In the genomic region with DNA sequence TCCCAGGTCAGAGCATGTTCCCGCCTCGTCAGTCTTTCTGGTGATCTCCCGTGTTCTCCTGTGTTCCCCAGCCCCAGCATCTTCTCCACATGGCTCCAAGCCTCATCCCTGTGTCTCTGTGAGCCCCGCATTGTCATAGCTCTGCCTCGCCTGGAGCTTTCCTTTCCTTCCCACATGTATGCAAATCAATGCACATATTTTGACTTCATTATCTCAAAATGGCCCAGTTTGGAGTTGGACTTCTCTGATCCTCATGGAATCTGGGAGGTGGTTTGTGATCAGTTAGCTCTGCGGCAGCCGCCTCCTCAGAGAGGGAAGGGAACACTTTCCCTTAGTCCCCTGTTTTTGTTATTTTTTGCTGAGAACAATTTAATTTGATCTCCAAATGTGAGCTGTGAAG, we compare ENCODE assay signal across 23 mouse cellular contexts.
A peak's percentile ranks its signal among the peaks of the same experiment; 100 is the strongest.
DNase-seq lines count a peak whose midpoint lies in the region; ATAC-seq and TF ChIP-seq lines count a peak whose summit lies in the region.
"Had no signal": no experiment of that assay in that cellular context is flagged by ENCODE, and none has a peak within 500 bp of the region (broad histone marks: within the 10 kb centered on the region; RNA-seq: fewer than 3 reads in every experiment).

No protein-coding gene starts in this region.

- H3K27ac ChIP-seq in cortical plate, adult 2 months (ENCODE audit: insufficient read depth, low read length) = 0 out of 2 replicates have a peak overlapping the region, but pooled peaks have one; percentile 4
- H3K27ac ChIP-seq: embryonic facial prominence, embryonic 13.5 days; forebrain, embryonic 13.5 days; heart, embryonic 15.5 days; hindbrain, embryonic 13.5 days; limb, embryonic 15.5 days; liver, embryonic 14.5 days had no signal

- DNase-seq in layer of hippocampus, adult 18-20 months (ENCODE audit: low spot score in 2 of 2) = peak; percentile 44 to 75
- DNase-seq in layer of hippocampus, postnatal 10 days (ENCODE audit: low spot score in 2 of 2) = no peak
- peak; percentile 38 to 61 for DNase-seq in left cerebral cortex, adult 18-20 months (ENCODE audit: low spot score in 2 of 2)
- DNase-seq in right cerebral cortex, postnatal 25 days = peak; percentile 41
- DNase-seq in lung, postnatal 4 days = no peak
- DNase-seq: cerebellum, adult 11-12 months; cerebellum, postnatal 14 days; heart, postnatal 36 days; kidney, adult 11 months; kidney, postnatal 4 days; lung, embryonic 14.5 days; midbrain, embryonic 14.5 days; thymus, postnatal 14 days had no signal

- TF ChIP-seq POLR2A in cortical plate, adult 2 months (IDR thresholded peaks at IDR 0.05; ENCODE audit: extremely low read depth, insufficient read depth, low read length) = no peak

- no peak overlapping the region for H3K4me3 ChIP-seq in cortical plate, adult 2 months (ENCODE audit: insufficient read depth, low read length)
- H3K4me3 ChIP-seq: embryonic facial prominence, embryonic 13.5 days; erythroblast, embryonic 14.5 days; forebrain, embryonic 13.5 days; heart, embryonic 15.5 days; hindbrain, embryonic 13.5 days; limb, embryonic 15.5 days had no signal

- H3K4me1 ChIP-seq in cortical plate, adult 2 months (ENCODE audit: control insufficient read depth, insufficient read depth, low read length) = peaks cover 23% of the 10 kb centered on the region
- H3K4me1 ChIP-seq: embryonic facial prominence, embryonic 13.5 days; heart, embryonic 15.5 days; limb, embryonic 15.5 days had no signal

- TF ChIP-seq CTCF in cortical plate, adult 2 months (IDR thresholded peaks at IDR 0.05; ENCODE audit: extremely low read depth, insufficient read depth, low read length) = no peak

- no peak for ATAC-seq in activated CD4-positive, CD25-positive, alpha-beta regulatory T cell, adult 4 months
- ATAC-seq: CD4-positive, CD25-positive, alpha-beta regulatory T cell, adult 4 months; forebrain, embryonic 13.5 days had no signal

Comparison
In these comparisons a context has a peak if more than half of its experiments do, and no peak if none do; other contexts are left out.
1. DNase-seq: peak in layer of hippocampus, adult 18-20 months (2 of 2), left cerebral cortex, adult 18-20 months (2 of 2) and right cerebral cortex, postnatal 25 days (single experiment); none in layer of hippocampus, postnatal 10 days (0 of 2) and lung, postnatal 4 days (0 of 2).